ENCODE assay signal across 8 mouse cellular contexts in the genomic region with DNA sequence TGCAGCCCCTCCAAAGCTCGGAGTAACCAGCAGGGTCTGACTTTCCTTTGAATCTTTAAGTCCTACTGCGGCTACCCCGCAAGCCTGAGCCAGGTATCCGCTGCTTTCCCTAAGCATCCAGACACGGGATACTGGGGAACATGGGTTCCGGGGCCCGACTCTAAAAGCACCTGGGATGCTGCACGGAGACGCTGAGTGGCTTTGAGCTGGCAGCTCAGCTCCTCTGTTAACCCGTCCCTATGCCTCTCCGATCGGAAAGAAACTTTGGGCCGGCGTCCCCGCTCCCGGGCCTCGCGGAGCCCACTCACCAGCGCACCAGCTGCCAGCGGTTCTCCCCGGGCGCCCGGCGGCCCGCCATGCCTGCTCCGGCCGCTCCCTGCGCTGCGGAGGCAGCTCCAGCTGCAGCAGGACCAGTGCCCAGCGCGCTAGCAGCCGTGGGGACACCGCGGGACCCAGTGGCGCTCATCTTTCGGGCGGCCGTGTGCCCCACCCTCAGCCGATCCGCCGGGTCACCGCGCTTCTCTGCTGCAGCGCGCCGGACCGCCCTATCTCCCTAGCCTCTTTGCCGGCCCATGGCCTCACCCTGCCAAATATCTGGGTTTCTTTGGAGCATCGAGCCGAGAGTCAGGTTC. TPM values are rescaled to one million over a fixed set of nuclear protein-coding genes. Genes with fewer than 3 reads are reported as not detected.
DNase-seq lines count a peak whose midpoint lies in the region; ATAC-seq and TF ChIP-seq lines count a peak whose summit lies in the region.

A gene (minus strand): TSS at position 371 of the 632 bp plus-strand sequence.

- TF ChIP-seq CTCF in left cerebral cortex, adult 2 months (IDR thresholded peaks at IDR 0.05), result no peak; the same call in 1 of the 2 replicates
- no peak for TF ChIP-seq CTCF in brain, embryonic 14.5 days (IDR thresholded peaks at IDR 0.05; ENCODE audit: borderline replicate concordance, extremely low read depth, insufficient read depth, insufficient read length)

- intact Hi-C loops in left cerebral cortex, adult 2 months (cut with DNase I), result no loop called here

- H3K27ac ChIP-seq in left cerebral cortex, adult 2 months, result peak within 1 kb of the TSS; percentile 40; the same call in 1 of the 2 replicates

- peak within 1 kb of the TSS; percentile 46 for H3K4me3 ChIP-seq in left cerebral cortex, adult 2 months

- TF ChIP-seq POLR2A in brain, embryonic 14.5 days (IDR thresholded peaks at IDR 0.05; ENCODE audit: borderline replicate concordance, extremely low read depth, insufficient read depth, insufficient read length, poor library complexity, severe bottlenecking), result no peak

- ATAC-seq in granulocyte monocyte progenitor cell, adult 5-6 weeks (replicated peaks; ENCODE audit: poor library complexity, severe bottlenecking), result peak; percentile 44
- peak; percentile 34 for ATAC-seq in megakaryocyte progenitor cell, adult 5-6 weeks (replicated peaks; ENCODE audit: poor library complexity)

- peak; percentile 29 to 54 for DNase-seq in left cerebral cortex, adult 2 months (ENCODE audit: extremely low spot score in 1 of 2, low spot score in 2 of 2)
- no peak for DNase-seq in left cerebral cortex, adult 9 months (ENCODE audit: low spot score in 2 of 2)
- peak; percentile 31 for DNase-seq in brain, embryonic 14.5 days (ENCODE audit: low read depth)
- DNase-seq in kidney, postnatal 10 days, result peak; percentile 14
- no peak for DNase-seq in spleen, postnatal 4 days (ENCODE audit: low spot score in 2 of 2)
- no peak for DNase-seq in lung, postnatal 36 days

RNA-seq across cellular contexts. Expression of the gene that starts here (rescaled TPM):
- total RNA-seq in left cerebral cortex, adult 2 months (2021), result 100 to 1,000 TPM; 186 to 188 TPM
- 16.5 and 21.4 TPM in 2 replicates for polyA plus RNA-seq in brain, embryonic 14.5 days (2012; rRNA removed)
- 1.1 and 3.2 TPM in 2 replicates for total RNA-seq in granulocyte monocyte progenitor cell, adult 5-6 weeks (2014; fragmentation: Nextera tagmentation)
- 0.78 and 0.82 TPM in 2 replicates for total RNA-seq in granulocyte monocyte progenitor cell, adult 5-6 weeks (2017)
- total RNA-seq in megakaryocyte progenitor cell, adult 5-6 weeks (2015), result 1.1 and 1.4 TPM in 2 replicates
- 1.3 TPM in 2 replicates for total RNA-seq in megakaryocyte progenitor cell, adult 5-6 weeks (2017)

Comparison
In these comparisons a context has a peak if more than half of its experiments do, and no peak if none do; other contexts are left out.
1. RNA of the gene that starts here (total RNA-seq): 186 to 188 TPM in left cerebral cortex, adult 2 months; 0.78 to 3.2 TPM in granulocyte monocyte progenitor cell, adult 5-6 weeks and 1.1 to 1.4 TPM in megakaryocyte progenitor cell, adult 5-6 weeks; every median in the first group is over 10 times any median in the second.
2. DNase-seq: peak in left cerebral cortex, adult 2 months (2 of 2), brain, embryonic 14.5 days (single experiment) and kidney, postnatal 10 days (single experiment); none in left cerebral cortex, adult 9 months (0 of 2), spleen, postnatal 4 days (0 of 2) and lung, postnatal 36 days (single experiment).